Mouse (Mus musculus) adrenal gland, postnatal 25 days (tissue): ENCODE data around the gene Zcchc18. TPM values are rescaled to one million over a fixed set of nuclear protein-coding genes. Genes with fewer than 3 reads are reported as not detected.
"Not testable (repeated sequence)": the region's sequence is repeated elsewhere in the genome, so short reads cannot be mapped to it uniquely, and the experiment has no call there.

Experiments
- DNase-seq: peaks from one replicate; pipeline ENCODE4 v3.0.0; 2021; ENCODE audit warnings: mixed read lengths
- long read RNA-seq: library from polyadenylated mRNA; stranded (forward); transcript quantifications from one replicate; pipeline ENCODE4 v2.0.0, GENCODE M21; 2021
- total RNA-seq: library from RNA; stranded (reverse); gene quantifications from 2 replicates; pipeline ENCODE4 v1.2.3, GENCODE M21; 2021

Gene Zcchc18
- 8.3 and 13.7 TPM in 2 replicates for total RNA-seq
- long read RNA-seq, full-length matches to known transcripts = 21 of 25 reads
- long read RNA-seq, partial matches to known transcripts = 0 of 25 reads
- long read RNA-seq, other reads (novel, unspliced or antisense) = 4 of 25 reads

GRCm38 (mm10) chrX:136992978-136993547 lies at the start of gene Zcchc18:
TSS of gene Zcchc18 (plus strand) at chrX:136993155.
- DNase-seq = peak; percentile 57

GRCm38 (mm10) chrX:136957583-136958279 lies 35.2 kb upstream of the Zcchc18 start:
- peak; percentile 33 for DNase-seq

GRCm38 (mm10) chrX:136958300-136958699 lies 34.7 kb upstream of the Zcchc18 start:
- not testable (repeated sequence) for DNase-seq

GRCm38 (mm10) chrX:136959688-136960087 lies 33.3 kb upstream of the Zcchc18 start:
- peak; percentile 4 for DNase-seq

- DNase-seq = not testable (repeated sequence)
These were observed 17.6 kb upstream of the Zcchc18 start, which contains the start of gene Tmsb15b2 for GRCm38 (mm10) chrX:136975397-136975796. TSS of gene Tmsb15b2 (minus strand) at chrX:136975497.

GRCm38 (mm10) chrX:136976424-136977084 lies 16.4 kb upstream of the Zcchc18 start, which contains the start of the genes Tmsb15l and Tmsb15b1:
TSS of gene Tmsb15l (minus strand) at chrX:136976869.
TSS of gene Tmsb15b1 (minus strand) at chrX:136976874.
- peak; percentile 54 for DNase-seq

- no peak for DNase-seq
These were observed 14.3 kb upstream of the Zcchc18 start for GRCm38 (mm10) chrX:136978616-136979015.

GRCm38 (mm10) chrX:136986039-136986438 lies 6.9 kb upstream of the Zcchc18 start:
- DNase-seq = no peak

- DNase-seq = no peak
These were observed 1.7 kb upstream of the Zcchc18 start for GRCm38 (mm10) chrX:136991274-136991673.

- no peak for DNase-seq
These were observed 577 bp upstream of the Zcchc18 start for GRCm38 (mm10) chrX:136992191-136992965.

GRCm38 (mm10) chrX:136993641-136994040 lies 686 bp downstream of the Zcchc18 start:
- DNase-seq = no peak

- no peak for DNase-seq
These were observed 3.3 kb downstream of the Zcchc18 start for GRCm38 (mm10) chrX:136996256-136996655.

- DNase-seq = peak; percentile 16
These were observed 22.2 kb downstream of the Zcchc18 start for GRCm38 (mm10) chrX:137015099-137015709.

GRCm38 (mm10) chrX:137017668-137018067 lies 24.7 kb downstream of the Zcchc18 start:
- DNase-seq = no peak

- peak; percentile 59 for DNase-seq
These were observed 26.4 kb downstream of the Zcchc18 start for GRCm38 (mm10) chrX:137019310-137019709.

- DNase-seq = no peak
These were observed 38.0 kb downstream of the Zcchc18 start for GRCm38 (mm10) chrX:137030916-137031315.

- DNase-seq = no peak
These were observed 38.8 kb downstream of the Zcchc18 start for GRCm38 (mm10) chrX:137031726-137032125.

- no peak for DNase-seq
These were observed 41.4 kb downstream of the Zcchc18 start for GRCm38 (mm10) chrX:137034322-137034721.

GRCm38 (mm10) chrX:137037470-137037999 lies 44.6 kb downstream of the Zcchc18 start:
- no peak for DNase-seq

GRCm38 (mm10) chrX:137038000-137038483 lies 45.1 kb downstream of the Zcchc18 start, which contains the start of gene Slc25a53:
TSS of gene Slc25a53 (minus strand) at chrX:137038302.
- peak; percentile 79 for DNase-seq

- DNase-seq = no peak
These were observed 45.5 kb downstream of the Zcchc18 start for GRCm38 (mm10) chrX:137038502-137038901.
